Mouse (Mus musculus) megakaryocyte, embryonic 14.5 days (primary cell): ENCODE measurements around the gene Ppox. TPM values are rescaled to one million over a fixed set of nuclear protein-coding genes. Genes with fewer than 3 reads are reported as not detected.

Source experiments
- H3K27me3 ChIP-seq: replicated peaks from 2 replicates; pipeline ENCODE3; 2012; ENCODE audit warnings: inconsistent platforms
- H3K36me3 ChIP-seq: replicated peaks from 2 replicates; pipeline ENCODE3; 2012; ENCODE audit warnings: low read length, inconsistent platforms, mixed read lengths
- H3K4me1 ChIP-seq: 2 replicates; pipeline ENCODE4 v1.6.1; 2012; ENCODE audit warnings: inconsistent platforms
- H3K4me3 ChIP-seq: replicated peaks from 2 replicates; pipeline ENCODE3; 2012; ENCODE audit warnings: moderate library complexity, mild to moderate bottlenecking, inconsistent platforms
- H3K9me3 ChIP-seq: 2 replicates; pipeline ENCODE4 v1.6.1; 2012; ENCODE audit warnings: inconsistent platforms
- FLI1 ChIP-seq: IDR thresholded peaks from 2 replicates; pipeline ENCODE4 v1.6.1; 2012; ENCODE audit warnings: low read length, inconsistent platforms, mixed read lengths
- GATA1 ChIP-seq: IDR thresholded peaks from 3 replicates; pipeline ENCODE4 v1.6.1; 2012; ENCODE audit warnings: mixed read lengths, low read length, inconsistent platforms, borderline replicate concordance
- polyA plus RNA-seq: library from polyadenylated mRNA; stranded (reverse); fragments of >175 nt; gene quantifications from 2 replicates; pipeline ENCODE4 v1.2.3, GENCODE M21; 2012; ENCODE audit warnings: low replicate concordance; ENCODE audit not compliant: insufficient read depth

Ppox gene
- polyA plus RNA-seq, 1 experiment, result 17.0 TPM

GRCm38 (mm10) chr1:171286517-171286916 lies 5.5 kb upstream of the Ppox start:
- peaks cover 60% of the 10 kb centered on the region for H3K4me1 ChIP-seq

GRCm38 (mm10) chr1:171285096-171285892 lies 4.3 kb upstream of the Ppox start:
- peaks cover 66% of the 10 kb centered on the region for H3K4me1 ChIP-seq
- H3K36me3 ChIP-seq, result peaks cover 69% of the 10 kb centered on the region
- no peak for TF ChIP-seq FLI1
- no peak for TF ChIP-seq GATA1
- no peaks in the 10 kb centered on the region for H3K27me3 ChIP-seq
- H3K4me3 ChIP-seq, result peak overlapping the region; percentile 64
- no peaks in the 10 kb centered on the region for H3K9me3 ChIP-seq

More at GRCm38 (mm10) chr1:171286517-171286916, 5.5 kb upstream of the Ppox start:
- H3K4me3 ChIP-seq, result peak overlapping the region; percentile 97
- TF ChIP-seq GATA1 (no peak), FLI1 (no peak)
- H3K36me3 ChIP-seq, result peaks cover 76% of the 10 kb centered on the region
- H3K27me3 ChIP-seq, result no peaks in the 10 kb centered on the region
- no peaks in the 10 kb centered on the region for H3K9me3 ChIP-seq

- no peak for TF ChIP-seq GATA1
- TF ChIP-seq FLI1, result no peak
- H3K9me3 ChIP-seq, result no peaks in the 10 kb centered on the region
- no peak overlapping the region for H3K4me3 ChIP-seq
- peaks cover 63% of the 10 kb centered on the region for H3K36me3 ChIP-seq
- H3K27me3 ChIP-seq, result no peaks in the 10 kb centered on the region
- peaks cover 72% of the 10 kb centered on the region for H3K4me1 ChIP-seq
Observed at GRCm38 (mm10) chr1:171284491-171284890, 3.5 kb upstream of the Ppox start.

DNA sequence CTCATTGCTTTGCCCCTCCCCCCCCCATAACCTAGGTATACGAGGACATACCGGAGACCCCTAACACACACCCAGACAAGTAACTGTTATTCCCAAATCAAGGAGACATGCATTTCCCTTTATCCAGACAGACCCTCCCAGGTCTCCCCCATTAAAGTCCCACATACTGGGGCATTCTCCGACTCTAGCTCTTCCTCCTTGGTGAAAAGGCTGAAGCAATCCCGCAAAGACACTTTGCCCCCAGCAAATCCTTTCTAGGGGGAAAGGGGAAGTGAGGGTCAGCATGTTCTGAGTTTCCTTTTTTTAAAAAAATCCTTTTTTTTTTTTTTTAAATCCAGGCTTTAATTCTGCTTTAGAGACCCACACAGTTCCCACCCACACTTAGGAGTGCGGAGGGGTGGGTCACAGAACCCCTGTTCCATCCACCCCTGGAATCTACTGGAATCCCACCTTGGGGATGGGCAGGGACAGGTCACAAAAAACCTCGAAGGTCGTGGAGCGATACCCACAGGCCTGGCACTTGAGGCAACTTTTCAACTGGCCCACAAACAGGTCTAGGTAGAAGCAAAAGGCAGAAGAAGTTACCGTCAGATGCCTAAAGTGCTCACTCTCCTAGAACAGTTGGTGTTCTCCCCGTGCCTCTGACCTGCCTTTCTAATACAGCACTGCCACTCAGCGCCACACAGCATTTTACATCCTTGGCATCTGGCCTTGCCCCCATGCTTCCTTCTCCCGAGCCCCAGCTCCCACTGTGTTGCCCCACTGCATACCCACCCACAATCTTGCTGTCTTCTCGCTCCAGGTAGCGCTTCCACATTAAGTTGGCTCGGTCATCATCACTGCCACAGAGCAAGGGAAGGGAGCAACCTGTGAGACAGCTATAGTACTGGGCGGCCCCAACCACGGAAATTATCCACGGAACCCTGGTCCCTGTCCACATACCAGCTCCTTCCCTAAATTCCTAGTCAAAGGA lies 2.5 kb upstream of the Ppox start:
- no peaks in the 10 kb centered on the region for H3K9me3 ChIP-seq
- peaks cover 59% of the 10 kb centered on the region for H3K36me3 ChIP-seq
- no peak overlapping the region for H3K4me3 ChIP-seq
- H3K27me3 ChIP-seq, result no peaks in the 10 kb centered on the region
- H3K4me1 ChIP-seq, result peaks cover 68% of the 10 kb centered on the region
- no peak for TF ChIP-seq FLI1
- no peak for TF ChIP-seq GATA1

DNA sequence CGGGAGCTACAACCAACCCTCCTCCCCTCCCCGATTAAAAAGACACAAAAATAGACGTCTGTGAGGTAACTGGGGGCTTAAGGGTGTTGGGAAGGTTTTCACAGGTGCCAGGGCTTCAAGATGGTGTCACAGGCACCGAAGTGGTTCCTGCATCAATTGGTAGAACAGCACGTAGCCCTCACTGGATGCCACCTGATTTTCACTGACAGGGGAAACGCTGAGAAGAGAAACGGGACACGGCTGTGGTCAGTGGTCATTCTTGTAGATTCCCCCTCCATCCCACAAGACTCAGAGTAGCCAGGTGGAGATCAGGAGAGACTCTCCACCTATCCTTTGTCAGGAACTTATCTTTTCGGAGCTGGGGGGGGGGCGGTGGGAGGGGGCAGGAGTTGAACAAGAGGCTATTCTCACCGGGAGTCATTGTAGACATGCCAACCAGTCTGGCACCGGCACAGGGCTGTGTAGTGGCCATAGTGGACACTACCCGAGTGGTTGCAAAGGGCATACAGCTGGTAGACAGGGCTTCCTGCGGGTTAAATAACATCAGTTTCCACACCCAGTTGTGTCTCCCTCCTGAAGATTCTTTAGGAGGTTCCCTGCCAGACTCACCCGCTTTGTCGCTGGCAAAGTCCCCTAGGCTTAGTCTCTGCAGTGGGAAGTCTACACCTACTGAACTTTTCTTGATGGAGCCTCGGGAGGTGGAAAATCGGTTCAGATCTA lies 1.3 kb upstream of the Ppox start:
- H3K4me1 ChIP-seq, result peaks cover 59% of the 10 kb centered on the region

GRCm38 (mm10) chr1:171281528-171281923 lies 540 bp upstream of the Ppox start:
- H3K27me3 ChIP-seq, result no peaks in the 10 kb centered on the region
- no peaks in the 10 kb centered on the region for H3K9me3 ChIP-seq
- peaks cover 71% of the 10 kb centered on the region for H3K36me3 ChIP-seq
- H3K4me1 ChIP-seq, result peaks cover 52% of the 10 kb centered on the region
- H3K4me3 ChIP-seq, result peak overlapping the region; percentile 95
- TF ChIP-seq FLI1, result no peak
- no peak for TF ChIP-seq GATA1

More for the DNA sequence above, 1.3 kb upstream of the Ppox start:
- Histone ChIP-seq H3K27me3 (no peaks in the 10 kb centered on the region), H3K36me3 (peaks cover 66% of the 10 kb centered on the region), H3K4me3 (peak overlapping the region; percentile 95), H3K9me3 (no peaks in the 10 kb centered on the region)
- TF ChIP-seq FLI1 (no peak), GATA1 (no peak)

DNA sequence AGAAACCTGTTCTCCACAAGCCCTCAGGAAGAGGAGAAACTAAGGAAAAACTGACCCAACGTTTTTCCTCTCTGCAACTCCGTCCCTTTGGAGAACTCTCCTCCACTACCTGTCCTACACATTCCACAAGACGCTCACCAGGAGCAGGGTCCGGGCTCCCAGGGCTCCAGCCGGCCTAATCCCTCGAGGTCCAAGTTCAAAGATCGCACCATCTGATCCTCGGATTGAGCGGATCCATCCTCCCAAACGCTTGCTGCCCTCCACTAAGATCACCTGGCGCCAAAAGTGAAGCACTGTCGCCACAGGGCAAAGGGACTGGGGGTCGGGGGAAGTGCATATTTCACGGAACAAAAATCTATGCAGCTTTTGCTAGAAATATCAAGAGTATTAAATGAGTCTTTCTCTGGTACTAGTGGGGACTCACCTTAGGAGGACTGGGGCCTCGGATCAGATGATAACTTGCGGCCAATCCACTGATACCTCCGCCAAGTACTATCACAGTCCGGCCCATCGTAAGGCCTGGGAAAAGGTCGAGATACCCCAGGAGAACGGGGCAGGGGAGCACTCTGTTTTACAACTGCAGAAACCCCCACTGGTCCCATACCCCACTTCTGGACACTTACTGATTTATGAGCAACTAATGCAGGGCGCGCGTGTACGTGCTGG lies 603 bp downstream of the Ppox start:
- Histone ChIP-seq H3K36me3 (peaks cover 71% of the 10 kb centered on the region), H3K27me3 (no peaks in the 10 kb centered on the region), H3K4me3 (peak overlapping the region; percentile 95), H3K9me3 (no peaks in the 10 kb centered on the region), H3K4me1 (peaks cover 40% of the 10 kb centered on the region)
- TF ChIP-seq GATA1 (no peak), FLI1 (no peak)

- H3K9me3 ChIP-seq, result no peaks in the 10 kb centered on the region
- H3K36me3 ChIP-seq, result peaks cover 71% of the 10 kb centered on the region
- H3K4me1 ChIP-seq, result peaks cover 34% of the 10 kb centered on the region
- no peaks in the 10 kb centered on the region for H3K27me3 ChIP-seq
- TF ChIP-seq GATA1, result no peak
- TF ChIP-seq FLI1, result no peak
- H3K4me3 ChIP-seq, result peak overlapping the region; percentile 95
Observed at GRCm38 (mm10) chr1:171279721-171280120, 1.3 kb downstream of the Ppox start.
